Mouse (Mus musculus): ENCODE measurements around the gene Egflam. TPM values are rescaled to one million over a fixed set of nuclear protein-coding genes. Genes with fewer than 3 reads are reported as not detected.

Gene Egflam
- polyA plus RNA-seq, 1 experiment from 2014 or later = 15.3 TPM

- 77% methylated on average over 4 of the region's 4 CpGs for WGBS
- H3K9ac ChIP-seq (ENCODE audit: low read depth, low read length) = no peak overlapping the region
- H3K9me3 ChIP-seq (ENCODE audit: control insufficient read depth, low read length) = no peaks in the 10 kb centered on the region
- no peaks in the 10 kb centered on the region for H3K36me3 ChIP-seq (ENCODE audit: control insufficient read depth, insufficient read depth, low read length)
- 0 out of 2 replicates have a peak, but pooled peaks cover 14% of the 10 kb centered on the region for H3K4me1 ChIP-seq (ENCODE audit: control insufficient read depth, insufficient read depth, low read length)
- H3K4me2 ChIP-seq (replicated peaks; ENCODE audit: low read depth, low read length) = no peak overlapping the region
- no peak for ATAC-seq (ENCODE audit: low FRiP score, low TSS enrichment)
- H3K27ac ChIP-seq (ENCODE audit: low read depth, low read length) = no peak overlapping the region
- H3K4me3 ChIP-seq (ENCODE audit: low read length) = no peak overlapping the region
- H3K27me3 ChIP-seq (ENCODE audit: control insufficient read depth, insufficient read depth, low read length) = no peaks in the 10 kb centered on the region
Measured at GRCm38 (mm10) chr15:7383349-7383748, 14.8 kb downstream of the Egflam start.

GRCm38 (mm10) chr15:7382457-7382856 is 15.7 kb downstream of the Egflam start:
- H3K27ac ChIP-seq (ENCODE audit: low read depth, low read length) = no peak overlapping the region
- ATAC-seq (ENCODE audit: low FRiP score, low TSS enrichment) = no peak

DNA sequence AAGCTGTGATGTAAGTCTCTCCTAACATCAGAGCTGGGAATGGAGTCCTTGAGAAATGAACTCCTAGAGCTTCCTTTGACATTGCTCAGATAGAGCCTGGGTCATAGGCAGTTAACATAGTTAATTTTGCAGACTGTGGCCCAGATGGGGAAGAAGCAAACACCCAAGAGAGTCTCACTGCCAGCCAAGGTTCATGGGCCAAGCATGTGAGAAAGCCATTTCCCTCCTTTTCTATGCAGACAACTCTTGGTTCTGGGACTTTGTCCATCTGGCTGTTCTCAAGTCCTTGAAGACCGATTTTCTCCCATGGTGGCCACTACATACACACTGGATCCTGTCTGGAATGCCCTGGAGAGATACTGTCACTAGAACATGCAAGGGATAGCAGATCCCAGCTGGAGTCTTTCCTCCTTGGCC is 45.6 kb downstream of the Egflam start:
- no peaks in the 10 kb centered on the region for H3K27me3 ChIP-seq (ENCODE audit: control insufficient read depth, insufficient read depth, low read length)
- ATAC-seq (ENCODE audit: low FRiP score, low TSS enrichment) = peak; percentile 66; the same call in 1 of the 2 replicates
- no peaks in the 10 kb centered on the region for H3K9me3 ChIP-seq (ENCODE audit: control insufficient read depth, low read length)
- no peaks in the 10 kb centered on the region for H3K4me1 ChIP-seq (ENCODE audit: control insufficient read depth, insufficient read depth, low read length)
- no peak overlapping the region for H3K4me3 ChIP-seq (ENCODE audit: low read length)
- H3K4me2 ChIP-seq (replicated peaks; ENCODE audit: low read depth, low read length) = no peak overlapping the region
- 62% methylated on average over 1 of the region's 1 CpGs for WGBS
- no peaks in the 10 kb centered on the region for H3K36me3 ChIP-seq (ENCODE audit: control insufficient read depth, insufficient read depth, low read length)
- peak overlapping the region; percentile 62; the same call in 1 of the 2 replicates for H3K27ac ChIP-seq (ENCODE audit: low read depth, low read length)
- H3K9ac ChIP-seq (ENCODE audit: low read depth, low read length) = no peak overlapping the region

More at GRCm38 (mm10) chr15:7382457-7382856, 15.7 kb downstream of the Egflam start:
- Histone ChIP-seq H3K9me3 (ENCODE audit: control insufficient read depth, low read length) (no peaks in the 10 kb centered on the region), H3K4me2 (replicated peaks; ENCODE audit: low read depth, low read length) (no peak overlapping the region), H3K36me3 (ENCODE audit: control insufficient read depth, insufficient read depth, low read length) (no peaks in the 10 kb centered on the region), H3K4me1 (ENCODE audit: control insufficient read depth, insufficient read depth, low read length) (0 out of 2 replicates have a peak, but pooled peaks cover 14% of the 10 kb centered on the region), H3K4me3 (ENCODE audit: low read length) (no peak overlapping the region), H3K27me3 (ENCODE audit: control insufficient read depth, insufficient read depth, low read length) (no peaks in the 10 kb centered on the region), H3K9ac (ENCODE audit: low read depth, low read length) (no peak overlapping the region)
- WGBS = 20% methylated on average over 10 of the region's 10 CpGs

- H3K4me3 ChIP-seq (ENCODE audit: low read length) = no peak overlapping the region
- H3K4me2 ChIP-seq (replicated peaks; ENCODE audit: low read depth, low read length) = no peak overlapping the region
- no peak for ATAC-seq (ENCODE audit: low FRiP score, low TSS enrichment)
- H3K9me3 ChIP-seq (ENCODE audit: control insufficient read depth, low read length) = no peaks in the 10 kb centered on the region
- no peaks in the 10 kb centered on the region for H3K4me1 ChIP-seq (ENCODE audit: control insufficient read depth, insufficient read depth, low read length)
- H3K9ac ChIP-seq (ENCODE audit: low read depth, low read length) = no peak overlapping the region
- H3K36me3 ChIP-seq (ENCODE audit: control insufficient read depth, insufficient read depth, low read length) = no peaks in the 10 kb centered on the region
- WGBS = 59% methylated on average over 5 of the region's 5 CpGs
- H3K27me3 ChIP-seq (ENCODE audit: control insufficient read depth, insufficient read depth, low read length) = no peaks in the 10 kb centered on the region
- no peak overlapping the region for H3K27ac ChIP-seq (ENCODE audit: low read depth, low read length)
Measured at GRCm38 (mm10) chr15:7340703-7341309, 57.4 kb downstream of the Egflam start.

GRCm38 (mm10) chr15:7334517-7335298 is 63.5 kb downstream of the Egflam start:
- H3K9me3 ChIP-seq (ENCODE audit: control insufficient read depth, low read length) = no peaks in the 10 kb centered on the region
- H3K9ac ChIP-seq (ENCODE audit: low read depth, low read length) = no peak overlapping the region
- WGBS = 87% methylated on average over 11 of the region's 11 CpGs
- no peaks in the 10 kb centered on the region for H3K27me3 ChIP-seq (ENCODE audit: control insufficient read depth, insufficient read depth, low read length)
- no peaks in the 10 kb centered on the region for H3K4me1 ChIP-seq (ENCODE audit: control insufficient read depth, insufficient read depth, low read length)
- no peak overlapping the region for H3K4me3 ChIP-seq (ENCODE audit: low read length)
- no peak overlapping the region for H3K4me2 ChIP-seq (replicated peaks; ENCODE audit: low read depth, low read length)
- no peak for ATAC-seq (ENCODE audit: low FRiP score, low TSS enrichment)
- no peak overlapping the region for H3K27ac ChIP-seq (ENCODE audit: low read depth, low read length)
- H3K36me3 ChIP-seq (ENCODE audit: control insufficient read depth, insufficient read depth, low read length) = no peaks in the 10 kb centered on the region

DNA sequence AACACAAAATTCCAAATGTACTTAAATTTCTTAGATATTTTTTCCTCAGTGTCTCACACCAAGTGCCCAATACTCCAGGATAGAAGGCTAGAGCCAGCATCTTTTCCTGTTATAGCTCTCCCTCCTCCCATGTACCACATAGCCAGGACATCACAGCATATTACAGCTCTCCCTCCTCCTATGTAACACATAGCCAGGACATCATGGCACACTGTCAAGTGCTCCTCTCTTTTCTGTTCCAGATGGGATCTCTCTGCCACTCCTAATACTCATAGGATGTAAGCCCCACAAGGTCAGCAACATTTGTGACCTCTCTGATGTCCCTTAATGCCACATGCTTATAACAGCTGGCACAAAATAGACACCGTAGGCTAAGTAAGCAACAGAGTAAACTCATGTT is 65.3 kb downstream of the Egflam start:
- no peak overlapping the region for H3K27ac ChIP-seq (ENCODE audit: low read depth, low read length)
- H3K27me3 ChIP-seq (ENCODE audit: control insufficient read depth, insufficient read depth, low read length) = no peaks in the 10 kb centered on the region
- ATAC-seq (ENCODE audit: low FRiP score, low TSS enrichment) = no peak
- no peak overlapping the region for H3K4me2 ChIP-seq (replicated peaks; ENCODE audit: low read depth, low read length)
- H3K36me3 ChIP-seq (ENCODE audit: control insufficient read depth, insufficient read depth, low read length) = no peaks in the 10 kb centered on the region
- no peak overlapping the region for H3K9ac ChIP-seq (ENCODE audit: low read depth, low read length)
- no peaks in the 10 kb centered on the region for H3K4me1 ChIP-seq (ENCODE audit: control insufficient read depth, insufficient read depth, low read length)
- no peaks in the 10 kb centered on the region for H3K9me3 ChIP-seq (ENCODE audit: control insufficient read depth, low read length)
- H3K4me3 ChIP-seq (ENCODE audit: low read length) = no peak overlapping the region
- WGBS = 97% methylated on average over 1 of the region's 1 CpGs

DNA sequence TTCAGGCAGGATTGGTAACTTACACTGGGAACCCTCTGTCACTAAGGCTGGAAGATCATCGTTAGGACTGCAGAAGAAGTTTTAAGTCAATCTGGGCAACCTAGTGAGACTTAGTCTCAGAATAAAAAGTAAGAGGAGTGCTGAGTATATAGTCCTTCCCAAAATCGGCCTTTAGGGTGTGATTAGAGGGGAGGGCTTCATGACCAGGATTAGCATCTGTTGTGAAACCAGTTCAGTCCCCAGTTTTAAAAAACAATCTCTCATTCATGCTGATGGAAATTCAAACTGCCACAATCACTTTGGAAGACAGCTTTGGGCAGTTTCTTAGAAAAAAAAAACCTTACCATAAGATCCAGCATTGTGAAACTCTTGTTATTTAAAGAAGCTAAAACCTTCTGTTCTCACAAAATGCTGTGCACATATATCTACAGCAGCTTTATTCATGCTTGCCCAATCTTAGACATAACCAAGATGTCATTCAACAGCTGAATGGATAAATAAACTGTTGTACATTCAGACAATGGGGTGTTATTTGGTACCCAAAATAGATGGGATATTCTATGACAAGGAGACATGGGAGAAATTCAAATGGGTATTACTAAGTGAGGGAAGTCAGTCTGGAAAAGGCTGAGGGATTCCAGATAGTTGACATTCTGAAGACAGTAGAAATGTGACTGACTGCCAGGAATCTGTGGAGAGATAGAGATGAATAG is 75.4 kb downstream of the Egflam start:
- no peak for ATAC-seq (ENCODE audit: low FRiP score, low TSS enrichment)
- Histone ChIP-seq H3K9ac (ENCODE audit: low read depth, low read length) (no peak overlapping the region), H3K9me3 (ENCODE audit: control insufficient read depth, low read length) (no peaks in the 10 kb centered on the region), H3K27me3 (ENCODE audit: control insufficient read depth, insufficient read depth, low read length) (no peaks in the 10 kb centered on the region), H3K27ac (ENCODE audit: low read depth, low read length) (no peak overlapping the region), H3K4me2 (replicated peaks; ENCODE audit: low read depth, low read length) (no peak overlapping the region), H3K4me3 (ENCODE audit: low read length) (no peak overlapping the region), H3K36me3 (ENCODE audit: control insufficient read depth, insufficient read depth, low read length) (no peaks in the 10 kb centered on the region), H3K4me1 (ENCODE audit: control insufficient read depth, insufficient read depth, low read length) (no peaks in the 10 kb centered on the region)
- WGBS = 94% methylated on average over 2 of the region's 2 CpGs

DNA sequence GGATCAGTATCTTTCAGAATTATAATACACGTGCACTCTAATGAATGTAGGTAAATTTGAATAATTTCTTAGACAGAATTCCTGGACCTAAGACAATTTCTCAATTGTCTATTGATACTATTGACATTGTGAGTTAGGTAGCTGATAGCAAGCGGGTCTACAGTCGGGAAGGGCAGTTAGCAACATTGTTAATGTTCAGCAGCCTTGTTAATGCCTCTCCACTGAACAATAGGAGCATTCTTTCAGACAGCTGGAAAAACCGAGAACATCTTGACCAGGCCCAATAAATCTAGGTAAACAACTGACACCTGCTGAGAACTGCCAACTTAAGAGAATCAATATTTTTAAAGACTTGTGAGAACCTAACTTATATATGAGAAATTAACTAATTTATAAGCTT is 77.3 kb downstream of the Egflam start:
- WGBS = 69% methylated on average over 4 of the region's 4 CpGs
- no peaks in the 10 kb centered on the region for H3K27me3 ChIP-seq (ENCODE audit: control insufficient read depth, insufficient read depth, low read length)
- H3K27ac ChIP-seq (ENCODE audit: low read depth, low read length) = no peak overlapping the region
- H3K4me1 ChIP-seq (ENCODE audit: control insufficient read depth, insufficient read depth, low read length) = no peaks in the 10 kb centered on the region
- no peaks in the 10 kb centered on the region for H3K36me3 ChIP-seq (ENCODE audit: control insufficient read depth, insufficient read depth, low read length)
- no peak overlapping the region for H3K9ac ChIP-seq (ENCODE audit: low read depth, low read length)
- no peak for ATAC-seq (ENCODE audit: low FRiP score, low TSS enrichment)
- no peak overlapping the region for H3K4me3 ChIP-seq (ENCODE audit: low read length)
- no peaks in the 10 kb centered on the region for H3K9me3 ChIP-seq (ENCODE audit: control insufficient read depth, low read length)
- no peak overlapping the region for H3K4me2 ChIP-seq (replicated peaks; ENCODE audit: low read depth, low read length)

DNA sequence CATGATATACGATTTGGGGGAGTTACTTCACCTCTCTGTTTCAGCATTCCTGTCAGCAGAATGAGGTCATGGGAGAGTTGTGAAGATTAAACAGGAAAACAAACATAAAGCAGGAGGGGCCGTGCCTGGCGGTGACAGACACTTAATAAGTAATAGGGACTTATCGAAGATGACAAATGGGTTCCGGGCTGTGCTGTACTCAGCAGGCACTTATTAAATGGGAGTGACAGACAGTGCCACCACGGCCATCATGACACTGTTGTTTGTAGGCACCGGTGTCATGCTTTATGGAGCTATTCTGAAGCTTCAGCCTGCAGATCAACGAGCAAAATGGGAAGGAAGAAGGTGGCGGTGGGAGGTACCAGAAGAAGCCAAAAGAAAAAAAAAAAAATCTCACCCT is 82.7 kb downstream of the Egflam start:
- Histone ChIP-seq H3K36me3 (ENCODE audit: control insufficient read depth, insufficient read depth, low read length) (no peaks in the 10 kb centered on the region), H3K27me3 (ENCODE audit: control insufficient read depth, insufficient read depth, low read length) (no peaks in the 10 kb centered on the region), H3K9ac (ENCODE audit: low read depth, low read length) (no peak overlapping the region), H3K27ac (ENCODE audit: low read depth, low read length) (no peak overlapping the region), H3K4me2 (replicated peaks; ENCODE audit: low read depth, low read length) (no peak overlapping the region), H3K9me3 (ENCODE audit: control insufficient read depth, low read length) (no peaks in the 10 kb centered on the region), H3K4me3 (ENCODE audit: low read length) (no peak overlapping the region), H3K4me1 (ENCODE audit: control insufficient read depth, insufficient read depth, low read length) (no peaks in the 10 kb centered on the region)
- 0 out of 2 replicates have a peak, but pooled peaks have one; percentile 62 for ATAC-seq (ENCODE audit: low FRiP score, low TSS enrichment)
- 42% methylated on average over 9 of the region's 9 CpGs for WGBS

Measured in kidney, embryonic 14.5 days (tissue).